Mouse (Mus musculus) liver, embryonic 11.5 days (tissue): Measurements from ENCODE around the gene Hgd. TPM values are rescaled to one million over a fixed set of nuclear protein-coding genes. Genes with fewer than 3 reads are reported as not detected.

ENCODE experiments used
- ATAC-seq: fragments of 200-750 bp; cut with Nextera tagmentation; replicated peaks from 2 replicates; pipeline ENCODE4 v1.8.0; 2017; ENCODE audit warnings: moderate number of reproducible peaks, mild to moderate bottlenecking, moderate TSS enrichment, moderate library complexity; ENCODE audit not compliant: low FRiP score
- DNase-seq: peaks from one replicate; pipeline ENCODE4 v3.0.0-alpha.2; 2017; ENCODE audit warnings: low spot score
- H3K27ac ChIP-seq: fragments of 300-500 bp; sonication (generic); 2 replicates; pipeline ENCODE4 v1.5.1; 2014; ENCODE audit warnings: mild to moderate bottlenecking, low read depth, low read length, control low read depth
- H3K27me3 ChIP-seq: fragments of 300-500 bp; sonication (generic); replicated peaks from 2 replicates; pipeline ENCODE4 v1.6.1; 2014; ENCODE audit warnings: low read length, mixed read lengths; ENCODE audit not compliant: control insufficient read depth, insufficient read depth
- H3K36me3 ChIP-seq: fragments of 300-500 bp; sonication (generic); 2 replicates; pipeline ENCODE4 v1.6.1; 2014; ENCODE audit warnings: mild to moderate bottlenecking, low read length, moderate library complexity, mixed read lengths; ENCODE audit not compliant: control insufficient read depth, insufficient read depth
- H3K4me1 ChIP-seq: fragments of 300-500 bp; sonication (generic); replicated peaks from 2 replicates; pipeline ENCODE4 v1.6.1; 2014; ENCODE audit warnings: low read length, mixed read lengths; ENCODE audit not compliant: control insufficient read depth, insufficient read depth
- H3K4me2 ChIP-seq: fragments of 300-500 bp; sonication (generic); 2 replicates; pipeline ENCODE4 v1.6.1; 2014; ENCODE audit warnings: mild to moderate bottlenecking, control low read depth, moderate library complexity
- H3K4me3 ChIP-seq: fragments of 300-500 bp; sonication (generic); 2 replicates; pipeline ENCODE4 v1.5.1; 2014; ENCODE audit warnings: low read depth, low read length, control low read depth
- H3K9ac ChIP-seq: fragments of 300-500 bp; sonication (generic); 2 replicates; pipeline ENCODE4 v1.6.1; 2014; ENCODE audit warnings: low read depth, low read length, control low read depth
- H3K9me3 ChIP-seq: fragments of 300-500 bp; sonication (generic); 2 replicates; pipeline ENCODE4 v1.6.1; 2016; ENCODE audit warnings: low read length, inconsistent platforms, mixed read lengths; ENCODE audit not compliant: control insufficient read depth
- WGBS: fragments of 180-500 bp; shearing (Covaris S2); extraction: QIAGEN DNeasy Blood & Tissue Kit; methylation state at CpG from one replicate; pipeline ENCODE4 v1.1.7; 2014; 5-methylcytosine and 5-hydroxymethylcytosine counted together
- polyA plus RNA-seq: library from polyadenylated mRNA; unstranded; fragments of >200 nt; fragmentation: Nextera tagmentation; extraction: Ambion mirVana; gene quantifications from 2 replicates; pipeline ENCODE4 v1.2.1, GENCODE M21; 2014

Hgd gene
- polyA plus RNA-seq, 1 experiment from 2014 or later, result 13.6 TPM

GRCm38 (mm10) chr16:37584218-37585035, 4.5 kb downstream of the Hgd start:
- peak; percentile 51; the same call in 1 of the 2 replicates for ATAC-seq
- H3K27ac ChIP-seq, result peak overlapping the region; percentile 33; the same call in 1 of the 2 replicates

GRCm38 (mm10) chr16:37585129-37585563, 5.2 kb downstream of the Hgd start:
- Histone ChIP-seq H3K9ac (no peak overlapping the region), H3K9me3 (no peaks in the 10 kb centered on the region), H3K4me3 (no peak overlapping the region), H3K27ac (no peak overlapping the region), H3K36me3 (no peaks in the 10 kb centered on the region), H3K27me3 (no peaks in the 10 kb centered on the region), H3K4me1 (no peaks in the 10 kb centered on the region), H3K4me2 (peak overlapping the region; percentile 62; the same call in 1 of the 2 replicates)
- WGBS, result 71% methylated on average over 8 of the region's 8 CpGs
- no peak for ATAC-seq
- no peak for DNase-seq

More at GRCm38 (mm10) chr16:37584218-37585035, 4.5 kb downstream of the Hgd start:
- Histone ChIP-seq H3K9ac (no peak overlapping the region), H3K4me3 (peak overlapping the region; percentile 27), H3K9me3 (no peaks in the 10 kb centered on the region), H3K4me2 (peak overlapping the region; percentile 62), H3K4me1 (no peaks in the 10 kb centered on the region), H3K27me3 (no peaks in the 10 kb centered on the region), H3K36me3 (no peaks in the 10 kb centered on the region)
- peak; percentile 37 for DNase-seq
- WGBS, result 8% methylated on average over 25 of the region's 25 CpGs

GRCm38 (mm10) chr16:37590921-37591320, 11.0 kb downstream of the Hgd start:
- Histone ChIP-seq H3K4me3 (no peak overlapping the region), H3K9ac (no peak overlapping the region)

GRCm38 (mm10) chr16:37591551-37591950, 11.6 kb downstream of the Hgd start:
- ATAC-seq, result no peak
- no peak for DNase-seq
- WGBS, result 89% methylated on average over 8 of the region's 8 CpGs
- Histone ChIP-seq H3K36me3 (no peaks in the 10 kb centered on the region), H3K4me3 (no peak overlapping the region), H3K4me2 (no peak overlapping the region), H3K27ac (no peak overlapping the region), H3K27me3 (no peaks in the 10 kb centered on the region), H3K4me1 (no peaks in the 10 kb centered on the region), H3K9me3 (no peaks in the 10 kb centered on the region), H3K9ac (no peak overlapping the region)

More at GRCm38 (mm10) chr16:37590921-37591320, 11.0 kb downstream of the Hgd start:
- no peaks in the 10 kb centered on the region for H3K4me1 ChIP-seq
- WGBS, result 83% methylated on average over 3 of the region's 3 CpGs
- no peaks in the 10 kb centered on the region for H3K36me3 ChIP-seq
- H3K27me3 ChIP-seq, result no peaks in the 10 kb centered on the region
- H3K9me3 ChIP-seq, result no peaks in the 10 kb centered on the region
- ATAC-seq (no peak), DNase-seq (no peak)
- no peak overlapping the region for H3K4me2 ChIP-seq
- H3K27ac ChIP-seq, result no peak overlapping the region

- ATAC-seq (no peak), DNase-seq (no peak)
- no peak overlapping the region for H3K4me2 ChIP-seq
- H3K9me3 ChIP-seq, result no peaks in the 10 kb centered on the region
- H3K27me3 ChIP-seq, result no peaks in the 10 kb centered on the region
- no peaks in the 10 kb centered on the region for H3K4me1 ChIP-seq
- no peak overlapping the region for H3K9ac ChIP-seq
- WGBS, result 56% methylated on average over 5 of the region's 5 CpGs
- no peak overlapping the region for H3K4me3 ChIP-seq
- no peak overlapping the region for H3K27ac ChIP-seq
- no peaks in the 10 kb centered on the region for H3K36me3 ChIP-seq
These were observed 17.5 kb downstream of the Hgd start for GRCm38 (mm10) chr16:37597412-37597811.

GRCm38 (mm10) chr16:37598463-37598862, 18.5 kb downstream of the Hgd start:
- 90% methylated on average over 7 of the region's 7 CpGs for WGBS
- no peaks in the 10 kb centered on the region for H3K36me3 ChIP-seq
- H3K9me3 ChIP-seq, result no peaks in the 10 kb centered on the region
- H3K27me3 ChIP-seq, result no peaks in the 10 kb centered on the region
- ATAC-seq (no peak), DNase-seq (no peak)
- no peak overlapping the region for H3K4me2 ChIP-seq
- no peak overlapping the region for H3K9ac ChIP-seq
- H3K27ac ChIP-seq, result no peak overlapping the region
- H3K4me1 ChIP-seq, result no peaks in the 10 kb centered on the region
- H3K4me3 ChIP-seq, result no peak overlapping the region

- no peak overlapping the region for H3K27ac ChIP-seq
- no peak for DNase-seq
- no peak overlapping the region for H3K4me3 ChIP-seq
- no peak overlapping the region for H3K9ac ChIP-seq
- H3K27me3 ChIP-seq, result no peaks in the 10 kb centered on the region
- no peak overlapping the region for H3K4me2 ChIP-seq
- no peaks in the 10 kb centered on the region for H3K9me3 ChIP-seq
- ATAC-seq, result no peak
- H3K4me1 ChIP-seq, result no peaks in the 10 kb centered on the region
- WGBS, result 76% methylated on average over 3 of the region's 3 CpGs
- no peaks in the 10 kb centered on the region for H3K36me3 ChIP-seq
These were observed 19.4 kb downstream of the Hgd start for GRCm38 (mm10) chr16:37599326-37599725.

GRCm38 (mm10) chr16:37603431-37603830, 23.5 kb downstream of the Hgd start:
- Histone ChIP-seq H3K4me1 (no peaks in the 10 kb centered on the region), H3K27me3 (no peaks in the 10 kb centered on the region), H3K9ac (no peak overlapping the region), H3K27ac (no peak overlapping the region), H3K9me3 (no peaks in the 10 kb centered on the region), H3K4me2 (no peak overlapping the region), H3K36me3 (no peaks in the 10 kb centered on the region), H3K4me3 (no peak overlapping the region)
- 87% methylated on average over 1 of the region's 1 CpGs for WGBS
- no peak for ATAC-seq
- DNase-seq, result no peak

- H3K36me3 ChIP-seq, result no peaks in the 10 kb centered on the region
- no peaks in the 10 kb centered on the region for H3K4me1 ChIP-seq
- DNase-seq, result no peak
- 85% methylated on average over 6 of the region's 6 CpGs for WGBS
- no peak for ATAC-seq
- no peak overlapping the region for H3K4me2 ChIP-seq
- no peak overlapping the region for H3K9ac ChIP-seq
- no peaks in the 10 kb centered on the region for H3K27me3 ChIP-seq
- H3K27ac ChIP-seq, result no peak overlapping the region
- no peak overlapping the region for H3K4me3 ChIP-seq
- no peaks in the 10 kb centered on the region for H3K9me3 ChIP-seq
These were observed 24.3 kb downstream of the Hgd start for GRCm38 (mm10) chr16:37604243-37604642.
